Mouse (Mus musculus) heart, embryonic 10.5 days (tissue): ENCODE data around the gene Ephb1. TPM values are rescaled to one million over a fixed set of nuclear protein-coding genes. Genes with fewer than 3 reads are reported as not detected.
A peak's percentile ranks its signal among the peaks of the same experiment; 100 is the strongest.

ENCODE experiments used
- DNase-seq: peaks from one replicate; pipeline ENCODE4 v3.0.0-alpha.2; 2017; ENCODE audit warnings: low spot score
- H3K27ac ChIP-seq: fragments of 300-500 bp; sonication (generic); 2 replicates; pipeline ENCODE4 v1.5.1; 2016; ENCODE audit warnings: mild to moderate bottlenecking
- H3K27me3 ChIP-seq: fragments of 300-500 bp; sonication (generic); 2 replicates; pipeline ENCODE4 v1.6.1; 2016; ENCODE audit warnings: mild to moderate bottlenecking; ENCODE audit not compliant: poor library complexity, insufficient read depth, severe bottlenecking
- H3K36me3 ChIP-seq: fragments of 300-500 bp; sonication (generic); 2 replicates; pipeline ENCODE4 v1.6.1; 2016; ENCODE audit warnings: mild to moderate bottlenecking, moderate library complexity
- H3K4me1 ChIP-seq: fragments of 300-500 bp; sonication (generic); 2 replicates; pipeline ENCODE4 v1.6.1; 2016; ENCODE audit warnings: mild to moderate bottlenecking
- H3K4me3 ChIP-seq: fragments of 300-500 bp; sonication (generic); 2 replicates; pipeline ENCODE4 v1.5.1; 2016; ENCODE audit warnings: mild to moderate bottlenecking, moderate library complexity
- H3K9me3 ChIP-seq: fragments of 300-500 bp; sonication (generic); 2 replicates; pipeline ENCODE4 v1.6.1; 2016; ENCODE audit warnings: mild to moderate bottlenecking, moderate library complexity
- WGBS: fragments of 180-500 bp; shearing (Covaris S2); methylation state at CpG from one replicate; pipeline ENCODE4 v1.1.7; 2016; 5-methylcytosine and 5-hydroxymethylcytosine counted together
- polyA plus RNA-seq: library from polyadenylated mRNA; unstranded; fragments of >200 nt; fragmentation: Nextera tagmentation; extraction: Ambion mirVana; gene quantifications from 2 replicates; pipeline ENCODE4 v1.2.1, GENCODE M21; 2016

The Ephb1 gene
- polyA plus RNA-seq: 0.52 and 1.3 TPM in 2 replicates

GRCm38 (mm10) chr9:102354561-102354973 lies at the start of gene Ephb1:
Ephb1 (minus strand) TSS chr9:102354693.
- Histone ChIP-seq H3K27ac (peak within 1 kb of the TSS; percentile 67; the same call in 1 of the 2 replicates), H3K9me3 (no peaks in the 10 kb centered on the region), H3K4me3 (peak within 1 kb of the TSS; percentile 72), H3K27me3 (peaks cover 79% of the 10 kb centered on the region), H3K4me1 (peaks cover 42% of the 10 kb centered on the region), H3K36me3 (no peaks in the 10 kb centered on the region)
- DNase-seq: peak; percentile 89
- WGBS: under 1% methylated on average over 22 of the region's 22 CpGs

DNA sequence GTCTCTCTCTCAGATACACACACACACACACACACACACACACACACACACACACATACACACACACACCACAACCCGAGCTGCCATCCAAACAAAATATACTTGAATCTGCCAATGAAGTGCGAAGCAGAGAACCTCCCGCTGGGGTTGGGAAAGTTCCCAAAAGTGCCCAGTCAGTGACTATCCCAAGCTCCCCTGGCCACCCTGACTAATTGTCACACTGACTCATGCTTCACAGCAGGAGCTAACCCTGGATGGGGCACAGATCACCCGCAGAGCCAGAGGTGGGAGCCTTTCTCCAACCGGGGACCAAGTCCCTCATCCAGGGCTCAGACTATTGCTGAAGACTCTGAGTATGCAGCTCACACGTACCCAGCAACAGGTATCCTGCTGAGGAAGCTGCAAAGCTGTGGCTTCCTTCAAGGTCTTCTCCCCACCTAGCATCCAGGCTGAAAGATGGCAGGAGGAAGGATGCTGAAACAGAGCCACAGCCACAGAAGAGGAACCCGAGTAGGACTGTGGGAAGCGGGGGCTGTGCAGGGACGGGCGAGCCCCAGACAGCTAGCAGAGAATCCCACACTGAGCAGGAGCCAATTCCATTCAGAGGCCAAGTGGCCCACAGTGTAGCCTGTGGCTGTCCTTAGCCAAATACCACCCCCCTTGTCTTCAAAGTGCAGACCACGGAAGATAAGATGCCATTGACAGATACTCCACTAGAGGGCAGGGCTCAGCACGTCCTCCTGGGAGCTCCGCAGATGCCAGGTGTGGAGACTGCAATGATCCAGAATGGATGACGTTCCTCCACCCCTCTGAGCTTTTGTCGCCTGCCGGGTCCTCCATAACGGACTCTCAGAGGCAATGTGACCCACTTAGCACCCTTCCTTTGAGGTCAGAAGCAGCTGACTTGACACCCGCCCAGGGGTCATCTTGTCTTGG lies 48.9 kb upstream of the Ephb1 start:
- Histone ChIP-seq H3K36me3 (no peaks in the 10 kb centered on the region), H3K27ac (no peak overlapping the region), H3K9me3 (no peaks in the 10 kb centered on the region), H3K4me1 (peaks cover 30% of the 10 kb centered on the region), H3K27me3 (peaks cover 51% of the 10 kb centered on the region), H3K4me3 (0 out of 2 replicates have a peak overlapping the region, but pooled peaks have one; percentile 27)
- no peak for DNase-seq
- WGBS: 22% methylated on average over 18 of the region's 18 CpGs

GRCm38 (mm10) chr9:102402671-102403070 lies 48.2 kb upstream of the Ephb1 start:
- no peaks in the 10 kb centered on the region for H3K36me3 ChIP-seq
- H3K4me1 ChIP-seq: peaks cover 28% of the 10 kb centered on the region
- H3K4me3 ChIP-seq: no peak overlapping the region
- WGBS: 58% methylated on average over 3 of the region's 3 CpGs
- H3K27me3 ChIP-seq: peaks cover 49% of the 10 kb centered on the region
- H3K27ac ChIP-seq: no peak overlapping the region
- no peak for DNase-seq
- no peaks in the 10 kb centered on the region for H3K9me3 ChIP-seq

- Histone ChIP-seq H3K9me3 (peaks cover 3% of the 10 kb centered on the region; the same call in 1 of the 2 replicates), H3K4me1 (peaks cover 5% of the 10 kb centered on the region; the same call in 1 of the 2 replicates), H3K27ac (no peak overlapping the region), H3K27me3 (peaks cover 8% of the 10 kb centered on the region; the same call in 1 of the 2 replicates), H3K4me3 (no peak overlapping the region), H3K36me3 (no peaks in the 10 kb centered on the region)
- 57% methylated on average over 8 of the region's 8 CpGs for WGBS
- peak; percentile 69 for DNase-seq
These were observed 33.8 kb upstream of the Ephb1 start for GRCm38 (mm10) chr9:102388266-102388665.

- H3K27ac ChIP-seq: no peak overlapping the region
These were observed 32.3 kb upstream of the Ephb1 start for GRCm38 (mm10) chr9:102386816-102387215.

GRCm38 (mm10) chr9:102380235-102380634 lies 25.7 kb upstream of the Ephb1 start:
- H3K27ac ChIP-seq: no peak overlapping the region
- H3K36me3 ChIP-seq: no peaks in the 10 kb centered on the region
- H3K4me1 ChIP-seq: peaks cover 5% of the 10 kb centered on the region; the same call in 1 of the 2 replicates
- WGBS: 84% methylated on average over 2 of the region's 2 CpGs
- H3K27me3 ChIP-seq: peaks cover 11% of the 10 kb centered on the region; the same call in 1 of the 2 replicates
- DNase-seq: peak; percentile 19
- H3K9me3 ChIP-seq: no peaks in the 10 kb centered on the region
- no peak overlapping the region for H3K4me3 ChIP-seq

More at GRCm38 (mm10) chr9:102386816-102387215, 32.3 kb upstream of the Ephb1 start:
- Histone ChIP-seq H3K4me3 (no peak overlapping the region), H3K36me3 (no peaks in the 10 kb centered on the region), H3K4me1 (peaks cover 5% of the 10 kb centered on the region; the same call in 1 of the 2 replicates), H3K9me3 (peaks cover 3% of the 10 kb centered on the region; the same call in 1 of the 2 replicates), H3K27me3 (peaks cover 8% of the 10 kb centered on the region; the same call in 1 of the 2 replicates)
- WGBS: 86% methylated on average over 9 of the region's 9 CpGs
- peak; percentile 70 for DNase-seq

GRCm38 (mm10) chr9:102374661-102375060 lies 20.2 kb upstream of the Ephb1 start:
- no peaks in the 10 kb centered on the region for H3K9me3 ChIP-seq
- WGBS: 85% methylated on average over 5 of the region's 5 CpGs
- no peaks in the 10 kb centered on the region for H3K36me3 ChIP-seq
- DNase-seq: no peak
- H3K27ac ChIP-seq: no peak overlapping the region
- no peaks in the 10 kb centered on the region for H3K27me3 ChIP-seq
- no peak overlapping the region for H3K4me3 ChIP-seq
- no peaks in the 10 kb centered on the region for H3K4me1 ChIP-seq

DNA sequence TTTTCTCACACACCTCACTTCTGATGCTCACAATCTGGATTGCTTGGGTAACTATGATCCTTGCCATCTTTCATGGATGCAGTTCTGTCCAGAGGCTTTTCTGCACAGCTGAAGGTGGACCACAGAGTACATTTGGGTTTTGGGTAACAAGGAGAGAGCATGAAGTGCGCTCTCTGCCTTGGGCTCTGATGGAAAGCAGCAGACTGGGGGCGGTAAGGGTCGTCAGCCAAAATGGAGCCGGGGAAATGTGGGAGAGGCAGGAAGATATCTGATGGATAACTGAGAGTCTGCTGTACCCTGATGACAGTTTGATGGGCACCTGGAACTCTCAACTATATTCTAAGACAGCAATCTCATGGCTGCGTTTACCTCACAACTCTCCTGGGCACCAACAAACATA lies 19.4 kb upstream of the Ephb1 start:
- Histone ChIP-seq H3K4me3 (no peak overlapping the region), H3K9me3 (no peaks in the 10 kb centered on the region), H3K36me3 (no peaks in the 10 kb centered on the region), H3K4me1 (no peaks in the 10 kb centered on the region), H3K27ac (no peak overlapping the region), H3K27me3 (no peaks in the 10 kb centered on the region)
- peak; percentile 63 for DNase-seq
- WGBS: 72% methylated on average over 5 of the region's 5 CpGs

DNA sequence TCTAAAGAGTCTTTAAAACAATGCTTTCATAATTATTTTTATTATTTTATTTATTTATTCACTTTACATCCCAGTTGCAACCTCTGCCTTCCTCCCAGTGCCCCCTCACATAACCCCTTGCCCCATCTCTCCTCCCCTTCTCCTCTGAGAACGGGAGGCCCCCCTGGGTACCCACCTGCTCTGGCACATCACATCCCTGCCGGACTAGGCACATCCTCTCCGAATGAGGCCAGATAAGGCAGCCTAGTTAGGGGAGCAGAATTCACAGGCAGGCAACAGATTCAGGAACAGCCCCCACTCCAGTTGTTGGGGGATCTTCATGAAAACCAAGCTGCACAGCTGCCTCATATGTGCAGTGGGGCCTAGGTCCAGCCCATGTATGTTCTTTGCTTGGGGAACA lies 17.4 kb upstream of the Ephb1 start:
- Histone ChIP-seq H3K4me1 (no peaks in the 10 kb centered on the region), H3K27me3 (no peaks in the 10 kb centered on the region), H3K9me3 (no peaks in the 10 kb centered on the region), H3K27ac (no peak overlapping the region), H3K4me3 (no peak overlapping the region), H3K36me3 (no peaks in the 10 kb centered on the region)
- DNase-seq: peak; percentile 64
- WGBS: 77% methylated on average over 3 of the region's 3 CpGs

DNA sequence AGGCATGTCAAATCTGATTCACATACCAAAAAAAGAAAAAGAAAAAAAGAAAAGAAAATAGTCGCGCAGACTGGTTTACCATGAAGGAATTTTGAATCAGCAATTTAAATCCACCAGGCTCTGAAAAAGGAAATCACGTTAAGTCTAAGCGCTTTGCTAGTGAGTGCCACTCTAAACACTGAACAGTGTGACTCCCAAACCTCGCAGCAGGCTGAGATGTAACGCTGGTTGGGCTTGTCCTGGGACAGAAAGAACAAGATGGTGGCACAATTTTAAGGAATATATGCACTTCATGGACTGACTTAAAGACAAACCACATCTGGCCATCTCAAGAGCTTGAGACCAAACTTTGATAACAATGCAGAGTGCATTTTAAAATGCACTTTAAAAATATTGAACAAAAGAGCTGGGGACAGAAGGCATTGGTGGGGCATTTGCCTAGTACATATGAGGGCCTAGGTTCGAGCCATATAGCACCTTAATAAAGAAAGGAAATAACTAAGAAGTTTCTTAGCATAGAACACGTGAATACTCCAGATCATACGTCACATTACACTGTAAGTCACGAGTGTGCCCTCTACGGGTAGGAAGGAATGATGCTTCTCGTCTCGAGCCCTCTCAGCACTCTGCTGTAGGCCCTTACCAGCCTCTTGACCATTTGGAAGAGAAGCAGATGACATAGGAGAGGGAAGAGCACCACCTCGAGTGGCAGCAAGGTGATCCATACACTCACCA lies 16.7 kb upstream of the Ephb1 start:
- no peaks in the 10 kb centered on the region for H3K4me1 ChIP-seq
- H3K36me3 ChIP-seq: no peaks in the 10 kb centered on the region
- peak; percentile 52 for DNase-seq
- no peaks in the 10 kb centered on the region for H3K27me3 ChIP-seq
- H3K9me3 ChIP-seq: no peaks in the 10 kb centered on the region
- H3K27ac ChIP-seq: no peak overlapping the region
- H3K4me3 ChIP-seq: no peak overlapping the region
- WGBS: 55% methylated on average over 14 of the region's 14 CpGs

DNA sequence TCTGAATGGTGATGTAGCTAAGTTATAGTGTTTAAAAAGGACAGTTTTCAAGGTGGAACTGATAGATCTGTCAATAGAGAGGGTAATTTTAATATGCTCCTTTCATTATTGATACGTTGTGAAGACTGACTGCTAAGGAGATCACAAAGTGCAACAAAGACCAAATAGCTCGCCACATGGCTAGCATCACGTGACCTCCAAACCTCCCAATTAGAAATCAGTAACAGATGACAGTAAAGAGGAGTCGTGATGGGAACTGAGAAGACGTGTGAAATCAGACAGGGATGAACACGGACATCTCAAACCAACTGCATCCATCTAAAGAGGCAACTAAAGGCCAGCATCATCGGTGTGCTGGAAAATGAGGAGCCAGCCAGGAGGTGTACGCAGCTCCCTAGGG lies 15.6 kb upstream of the Ephb1 start:
- Histone ChIP-seq H3K27ac (no peak overlapping the region), H3K4me3 (no peak overlapping the region), H3K4me1 (no peaks in the 10 kb centered on the region), H3K27me3 (no peaks in the 10 kb centered on the region), H3K9me3 (no peaks in the 10 kb centered on the region), H3K36me3 (no peaks in the 10 kb centered on the region)
- 57% methylated on average over 8 of the region's 8 CpGs for WGBS
- peak; percentile 17 for DNase-seq

DNA sequence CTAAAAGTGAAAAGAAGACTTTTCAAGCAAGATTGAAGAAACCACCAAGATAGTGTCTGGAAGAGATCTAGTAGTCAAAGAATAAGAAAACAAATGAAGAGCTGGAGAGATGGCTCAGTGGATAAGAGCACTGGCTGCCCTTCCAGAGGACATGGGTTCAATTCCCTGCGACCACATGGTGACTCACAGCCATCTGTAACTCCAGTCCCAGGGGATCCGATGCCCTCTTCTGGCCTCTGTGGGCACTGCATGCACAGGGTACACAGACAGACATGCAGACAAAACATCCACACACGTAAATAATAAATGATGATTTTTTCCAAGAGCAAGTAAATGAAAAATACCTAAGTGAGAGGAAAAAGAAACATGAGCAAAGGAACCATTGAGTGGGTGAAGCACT lies 14.6 kb upstream of the Ephb1 start:
- peak; percentile 69 for DNase-seq
- H3K9me3 ChIP-seq: no peaks in the 10 kb centered on the region
- no peaks in the 10 kb centered on the region for H3K36me3 ChIP-seq
- H3K4me3 ChIP-seq: no peak overlapping the region
- WGBS: 68% methylated on average over 3 of the region's 3 CpGs
- H3K27ac ChIP-seq: no peak overlapping the region
- H3K27me3 ChIP-seq: no peaks in the 10 kb centered on the region
- H3K4me1 ChIP-seq: no peaks in the 10 kb centered on the region

- peak; percentile 7 for DNase-seq
- Histone ChIP-seq H3K4me1 (no peaks in the 10 kb centered on the region), H3K36me3 (no peaks in the 10 kb centered on the region), H3K9me3 (no peaks in the 10 kb centered on the region), H3K27me3 (no peaks in the 10 kb centered on the region), H3K4me3 (no peak overlapping the region), H3K27ac (no peak overlapping the region)
- 91% methylated on average over 2 of the region's 2 CpGs for WGBS
These were observed 13.3 kb upstream of the Ephb1 start for GRCm38 (mm10) chr9:102367796-102368195.
